Mouse (Mus musculus) limb, embryonic 14.5 days (tissue): ENCODE measurements around the gene Sprr2k. TPM values are rescaled to one million over a fixed set of nuclear protein-coding genes. Genes with fewer than 3 reads are reported as not detected.
"Not testable (repeated sequence)": the region's sequence is repeated elsewhere in the genome, so short reads cannot be mapped to it uniquely, and the experiment has no call there.

Experiments
- ATAC-seq: fragments of 200-750 bp; cut with Nextera tagmentation; 2 replicates; pipeline ENCODE4 v1.8.0; 2017; ENCODE audit warnings: low read depth, moderate number of reproducible peaks, moderate TSS enrichment; ENCODE audit not compliant: low FRiP score
- DNase-seq: peaks from one replicate; pipeline ENCODE4 v3.0.0-alpha.2; 2015; ENCODE audit warnings: low spot score
- H3K27ac ChIP-seq: fragments of 300-500 bp; sonication (generic); replicated peaks from 2 replicates; pipeline ENCODE4 v1.5.1; 2014; ENCODE audit warnings: low read depth, mild to moderate bottlenecking, low read length, moderate library complexity, mixed read lengths
- H3K27me3 ChIP-seq: fragments of 300-500 bp; sonication (generic); 2 replicates; pipeline ENCODE4 v1.6.1; 2014; ENCODE audit warnings: low read length, mixed read lengths; ENCODE audit not compliant: control insufficient read depth, insufficient read depth
- H3K36me3 ChIP-seq: fragments of 300-500 bp; sonication (generic); 2 replicates; pipeline ENCODE4 v1.6.1; 2014; ENCODE audit warnings: mild to moderate bottlenecking, low read length, moderate library complexity, mixed read lengths; ENCODE audit not compliant: control insufficient read depth, insufficient read depth
- H3K4me1 ChIP-seq: fragments of 300-500 bp; sonication (generic); 2 replicates; pipeline ENCODE4 v1.6.1; 2014; ENCODE audit warnings: antibody characterized with exemption, low read length, mixed read lengths; ENCODE audit not compliant: control insufficient read depth, insufficient read depth
- H3K4me2 ChIP-seq: fragments of 300-500 bp; sonication (generic); replicated peaks from 2 replicates; pipeline ENCODE4 v1.6.1; 2014; ENCODE audit warnings: low read depth, mild to moderate bottlenecking, low read length, moderate library complexity; ENCODE audit not compliant: severe bottlenecking
- H3K4me3 ChIP-seq: fragments of 300-500 bp; sonication (generic); replicated peaks from 2 replicates; pipeline ENCODE4 v1.5.1; 2014; ENCODE audit warnings: low read length
- H3K9ac ChIP-seq: fragments of 300-500 bp; sonication (generic); 2 replicates; pipeline ENCODE4 v1.6.1; 2014; ENCODE audit warnings: mild to moderate bottlenecking, low read depth, low read length, moderate library complexity; ENCODE audit not compliant: severe bottlenecking
- H3K9me3 ChIP-seq: fragments of 300-500 bp; sonication (generic); 2 replicates; pipeline ENCODE4 v1.6.1; 2016; ENCODE audit warnings: low read length; ENCODE audit not compliant: control insufficient read depth
- POLR2A ChIP-seq: fragments of 200-500 bp; IDR thresholded peaks from 2 replicates; pipeline ENCODE4 v1.8.0; 2012; ENCODE audit warnings: inconsistent platforms, mild to moderate bottlenecking, moderate library complexity, borderline replicate concordance; ENCODE audit not compliant: insufficient read depth, insufficient read length; ENCODE audit errors: extremely low read depth
- WGBS: fragments of 180-500 bp; shearing (Covaris S2); extraction: QIAGEN DNeasy Blood & Tissue Kit; methylation state at CpG from one replicate; pipeline ENCODE4 v1.1.7; 2014; 5-methylcytosine and 5-hydroxymethylcytosine counted together
- polyA plus RNA-seq, 2 experiments: library from polyadenylated mRNA; depleted of rRNA in 1 of 2; stranded (reverse) in 1 of 2; unstranded in 1 of 2; fragments of >200 nt; fragmentation: Nextera tagmentation in 1 of 2; extraction: Ambion mirVana in 1 of 2; gene quantifications; 2 replicates each; pipeline versions ENCODE4 v1.2.1 to v1.2.3; 2012 to 2014

Sprr2k gene
- polyA plus RNA-seq, 2 experiments = not detected

GRCm38 (mm10) chr3:92467424-92467823, 35.0 kb downstream of the Sprr2k start:
- no peak overlapping the region for H3K4me2 ChIP-seq
- no peaks in the 10 kb centered on the region for H3K27me3 ChIP-seq
- H3K9me3 ChIP-seq = no peaks in the 10 kb centered on the region
- no peak for TF ChIP-seq POLR2A
- no peaks in the 10 kb centered on the region for H3K4me1 ChIP-seq
- no peak for ATAC-seq
- no peak overlapping the region for H3K9ac ChIP-seq
- H3K4me3 ChIP-seq = no peak overlapping the region
- no peak for DNase-seq
- no peak overlapping the region for H3K27ac ChIP-seq
- no peaks in the 10 kb centered on the region for H3K36me3 ChIP-seq

- Histone ChIP-seq H3K9me3 (no peaks in the 10 kb centered on the region), H3K4me2 (no peak overlapping the region), H3K27ac (no peak overlapping the region), H3K27me3 (no peaks in the 10 kb centered on the region), H3K36me3 (no peaks in the 10 kb centered on the region), H3K4me1 (no peaks in the 10 kb centered on the region), H3K4me3 (no peak overlapping the region), H3K9ac (no peak overlapping the region)
- no peak for ATAC-seq
- no peak for DNase-seq
- 82% methylated on average over 2 of the region's 2 CpGs for WGBS
- TF ChIP-seq POLR2A = no peak
Measured at GRCm38 (mm10) chr3:92470111-92470510, 37.7 kb downstream of the Sprr2k start.

GRCm38 (mm10) chr3:92481249-92481648, 48.9 kb downstream of the Sprr2k start:
- not testable (repeated sequence) for DNase-seq, H3K27me3 ChIP-seq, H3K36me3 ChIP-seq, H3K4me2 ChIP-seq, H3K4me1 ChIP-seq, ATAC-seq, H3K9ac ChIP-seq, H3K27ac ChIP-seq, H3K4me3 ChIP-seq, H3K9me3 ChIP-seq

Other genes with a start within 250 kb of the Sprr2k start
- 0.19 and 0.29 TPM in 2 replicates for gene Sprr2a1, start 216.8 kb upstream of the Sprr2k start, polyA plus RNA-seq (2012; rRNA removed)
- 0.26 and 0.45 TPM in 2 replicates for gene Sprr2a1, start 216.8 kb upstream of the Sprr2k start, polyA plus RNA-seq (2014; fragmentation: Nextera tagmentation; extraction: Ambion mirVana)
- 10.2 and 21.5 TPM in 2 replicates for gene Sprr2a2, start 216.7 kb upstream of the Sprr2k start, polyA plus RNA-seq (2012; rRNA removed)
- gene Sprr2a2, start 216.7 kb upstream of the Sprr2k start, polyA plus RNA-seq (2014; fragmentation: Nextera tagmentation; extraction: Ambion mirVana) = 9.4 and 9.7 TPM in 2 replicates
- 0.63 TPM in 2 replicates for gene Sprr2a3, start 147.2 kb upstream of the Sprr2k start, polyA plus RNA-seq (2012; rRNA removed)
- gene Sprr2a3, start 147.2 kb upstream of the Sprr2k start, polyA plus RNA-seq (2014; fragmentation: Nextera tagmentation; extraction: Ambion mirVana) = 0.44 and 0.52 TPM in 2 replicates
- not detected in 2 replicates for gene Sprr2b, start 116.0 kb upstream of the Sprr2k start, polyA plus RNA-seq (2012; rRNA removed)
- not detected in 2 replicates for gene Sprr2b, start 116.0 kb upstream of the Sprr2k start, polyA plus RNA-seq (2014; fragmentation: Nextera tagmentation; extraction: Ambion mirVana)
- gene Sprr2d, start 93.4 kb upstream of the Sprr2k start, polyA plus RNA-seq (2012; rRNA removed) = not detected in 2 replicates
- gene Sprr2d, start 93.4 kb upstream of the Sprr2k start, polyA plus RNA-seq (2014; fragmentation: Nextera tagmentation; extraction: Ambion mirVana) = not detected in 2 replicates
- not detected in 2 replicates for gene Sprr2e, start 80.4 kb upstream of the Sprr2k start, polyA plus RNA-seq (2012; rRNA removed)
- not detected in 2 replicates for gene Sprr2e, start 80.4 kb upstream of the Sprr2k start, polyA plus RNA-seq (2014; fragmentation: Nextera tagmentation; extraction: Ambion mirVana)
- 0.27 and 0.43 TPM in 2 replicates for gene Sprr2f, start 67.4 kb upstream of the Sprr2k start, polyA plus RNA-seq (2012; rRNA removed)
- not detected in 2 replicates for gene Sprr2f, start 67.4 kb upstream of the Sprr2k start, polyA plus RNA-seq (2014; fragmentation: Nextera tagmentation; extraction: Ambion mirVana)
- 0.09 TPM in 1 of 2 replicates, not detected in the other for gene Sprr2h, start 46.9 kb upstream of the Sprr2k start, polyA plus RNA-seq (2012; rRNA removed)
- 0.28 TPM in 1 of 2 replicates, not detected in the other for gene Sprr2h, start 46.9 kb upstream of the Sprr2k start, polyA plus RNA-seq (2014; fragmentation: Nextera tagmentation; extraction: Ambion mirVana)
- gene Sprr2i, start 24.6 kb upstream of the Sprr2k start, polyA plus RNA-seq (2012; rRNA removed) = not detected in 2 replicates
- gene Sprr2i, start 24.6 kb upstream of the Sprr2k start, polyA plus RNA-seq (2014; fragmentation: Nextera tagmentation; extraction: Ambion mirVana) = not detected in 2 replicates
- not detected in 2 replicates for gene Sprr2j-ps, start 14.5 kb upstream of the Sprr2k start, polyA plus RNA-seq (2012; rRNA removed)
- 0.39 TPM in 1 of 2 replicates, not detected in the other for gene Sprr2j-ps, start 14.5 kb upstream of the Sprr2k start, polyA plus RNA-seq (2014; fragmentation: Nextera tagmentation; extraction: Ambion mirVana)
- 6.2 and 7.4 TPM in 2 replicates for gene Gm9774, start 3.2 kb upstream of the Sprr2k start, polyA plus RNA-seq (2012; rRNA removed)
- 5.1 and 5.9 TPM in 2 replicates for gene Gm9774, start 3.2 kb upstream of the Sprr2k start, polyA plus RNA-seq (2014; fragmentation: Nextera tagmentation; extraction: Ambion mirVana)
- 6.1 and 6.3 TPM in 2 replicates for gene Sprr1b, start 6.2 kb downstream of the Sprr2k start, polyA plus RNA-seq (2012; rRNA removed)
- 8.4 and 15.7 TPM in 2 replicates for gene Sprr1b, start 6.2 kb downstream of the Sprr2k start, polyA plus RNA-seq (2014; fragmentation: Nextera tagmentation; extraction: Ambion mirVana)
- not detected in 2 replicates for gene Sprr3, start 26.1 kb downstream of the Sprr2k start, polyA plus RNA-seq (2012; rRNA removed)
- 0.25 TPM in 1 of 2 replicates, not detected in the other for gene Sprr3, start 26.1 kb downstream of the Sprr2k start, polyA plus RNA-seq (2014; fragmentation: Nextera tagmentation; extraction: Ambion mirVana)
- 6.4 and 6.5 TPM in 2 replicates for gene Sprr1a, start 53.3 kb downstream of the Sprr2k start, polyA plus RNA-seq (2012; rRNA removed)
- gene Sprr1a, start 53.3 kb downstream of the Sprr2k start, polyA plus RNA-seq (2014; fragmentation: Nextera tagmentation; extraction: Ambion mirVana) = 12.7 and 21.2 TPM in 2 replicates
- not detected in 2 replicates for gene Sprr4, start 67.9 kb downstream of the Sprr2k start, polyA plus RNA-seq (2012; rRNA removed)
- not detected in 2 replicates for gene Sprr4, start 67.9 kb downstream of the Sprr2k start, polyA plus RNA-seq (2014; fragmentation: Nextera tagmentation; extraction: Ambion mirVana)
- not detected in 2 replicates for gene 2310046K23Rik, start 101.9 kb downstream of the Sprr2k start, polyA plus RNA-seq (2012; rRNA removed)
- not detected in 2 replicates for gene 2310046K23Rik, start 101.9 kb downstream of the Sprr2k start, polyA plus RNA-seq (2014; fragmentation: Nextera tagmentation; extraction: Ambion mirVana)
- 0.12 and 0.14 TPM in 2 replicates for gene Ivl, start 141.2 kb downstream of the Sprr2k start, polyA plus RNA-seq (2012; rRNA removed)
- 0.14 and 0.72 TPM in 2 replicates for gene Ivl, start 141.2 kb downstream of the Sprr2k start, polyA plus RNA-seq (2014; fragmentation: Nextera tagmentation; extraction: Ambion mirVana)
- not detected in 2 replicates for gene Smcp, start 156.4 kb downstream of the Sprr2k start, polyA plus RNA-seq (2012; rRNA removed)
- gene Smcp, start 156.4 kb downstream of the Sprr2k start, polyA plus RNA-seq (2014; fragmentation: Nextera tagmentation; extraction: Ambion mirVana) = not detected in 2 replicates
- gene 2210017I01Rik, start 174.9 kb downstream of the Sprr2k start, polyA plus RNA-seq (2012; rRNA removed) = not detected in 2 replicates
- not detected in 2 replicates for gene 2210017I01Rik, start 174.9 kb downstream of the Sprr2k start, polyA plus RNA-seq (2014; fragmentation: Nextera tagmentation; extraction: Ambion mirVana)
- not detected in 2 replicates for gene Lce6a, start 189.1 kb downstream of the Sprr2k start, polyA plus RNA-seq (2012; rRNA removed)
- gene Lce6a, start 189.1 kb downstream of the Sprr2k start, polyA plus RNA-seq (2014; fragmentation: Nextera tagmentation; extraction: Ambion mirVana) = 0.59 TPM in 1 of 2 replicates, not detected in the other
- gene Lce1a1, start 215.7 kb downstream of the Sprr2k start, polyA plus RNA-seq (2012; rRNA removed) = not detected in 2 replicates
- not detected in 2 replicates for gene Lce1a1, start 215.7 kb downstream of the Sprr2k start, polyA plus RNA-seq (2014; fragmentation: Nextera tagmentation; extraction: Ambion mirVana)
- gene Lce1b, start 224.3 kb downstream of the Sprr2k start, polyA plus RNA-seq (2012; rRNA removed) = not detected in 2 replicates
- gene Lce1b, start 224.3 kb downstream of the Sprr2k start, polyA plus RNA-seq (2014; fragmentation: Nextera tagmentation; extraction: Ambion mirVana) = not detected in 2 replicates
- not detected in 2 replicates for gene Lce1a2, start 237.7 kb downstream of the Sprr2k start, polyA plus RNA-seq (2012; rRNA removed)
- gene Lce1a2, start 237.7 kb downstream of the Sprr2k start, polyA plus RNA-seq (2014; fragmentation: Nextera tagmentation; extraction: Ambion mirVana) = not detected in 2 replicates
- gene Lce1c, start 246.7 kb downstream of the Sprr2k start, polyA plus RNA-seq (2012; rRNA removed) = not detected in 2 replicates
- gene Lce1c, start 246.7 kb downstream of the Sprr2k start, polyA plus RNA-seq (2014; fragmentation: Nextera tagmentation; extraction: Ambion mirVana) = not detected in 2 replicates